In the genomic region with DNA sequence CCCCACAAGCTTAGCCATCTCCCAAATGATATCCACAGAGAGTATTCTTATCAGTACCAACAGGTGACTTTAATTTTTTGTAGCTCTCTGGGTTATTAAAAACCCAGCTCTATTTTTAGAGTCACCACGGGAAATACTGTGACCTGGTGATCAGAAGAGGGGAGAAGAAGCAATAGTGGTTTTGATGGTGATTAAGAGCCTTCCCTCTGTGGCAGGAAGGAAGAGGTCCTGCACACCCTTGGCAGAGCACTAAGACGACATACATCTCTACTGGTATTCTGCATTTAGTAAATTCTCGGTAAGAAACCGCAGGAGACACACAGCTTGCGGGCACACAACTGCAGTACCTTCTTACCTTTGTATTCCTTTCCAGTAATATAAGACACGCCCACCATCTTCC, we compare ENCODE assay signal across 28 mouse cellular contexts. TPM values are rescaled to one million over a fixed set of nuclear protein-coding genes. Genes with fewer than 3 reads are reported as not detected.
A peak's percentile ranks its signal among the peaks of the same experiment; 100 is the strongest.
DNase-seq lines count a peak whose midpoint lies in the region; ATAC-seq lines count a peak whose summit lies in the region.
"Had no signal": no experiment of that assay in that cellular context is flagged by ENCODE, and none has a peak within 500 bp of the region (broad histone marks: within the 10 kb centered on the region; RNA-seq: fewer than 3 reads in every experiment).

No protein-coding gene starts in this region.

- 0 out of 2 replicates have a peak overlapping the region, but pooled peaks have one; percentile 93 for H3K27ac ChIP-seq in brown adipose tissue, adult 24 weeks (replicated peaks; ENCODE audit: low read depth, low read length)
- no peak overlapping the region for H3K27ac ChIP-seq in forebrain, embryonic 16.5 days (ENCODE audit: low read length)
- H3K27ac ChIP-seq: embryonic facial prominence, embryonic 13.5 days; embryonic facial prominence, embryonic 15.5 days; forebrain, embryonic 10.5 days; forebrain, embryonic 12.5 days had no signal

- peak; percentile 89 for DNase-seq in 416B (ENCODE audit: low read depth)
- DNase-seq in naive thymus-derived CD4-positive, alpha-beta T cell, adult 2 months (ENCODE audit: low read depth) = peak; percentile 2
- DNase-seq in urinary bladder, postnatal 4 days (ENCODE audit: low spot score in 2 of 2) = no peak
- no peak for DNase-seq in adrenal gland, postnatal 4 days (ENCODE audit: low spot score in 2 of 2)
- DNase-seq: adrenal gland, adult 8-10 months; adrenal gland, postnatal 14 days; adrenal gland, postnatal 36 days; B cell, adult 2 months; cerebellum, adult 11 months; cerebellum, adult 2 months; cerebellum, adult 9-10 months; cerebellum, postnatal 10 days; cerebellum, postnatal 25 days; embryo, embryonic 11 days had no signal

- H3K4me2 ChIP-seq in forebrain, embryonic 16.5 days (ENCODE audit: low read length) = no peak overlapping the region
- H3K4me2 ChIP-seq: embryonic facial prominence, embryonic 13.5 days; embryonic facial prominence, embryonic 15.5 days; forebrain, embryonic 12.5 days had no signal

- H3K27me3 ChIP-seq in forebrain, embryonic 16.5 days (replicated peaks; ENCODE audit: control insufficient read depth, insufficient read depth, low read length) = no peaks in the 10 kb centered on the region
- H3K27me3 ChIP-seq: CH12.LX; embryonic facial prominence, embryonic 15.5 days; forebrain, embryonic 12.5 days had no signal

- no peaks in the 10 kb centered on the region for H3K36me3 ChIP-seq in forebrain, embryonic 16.5 days (ENCODE audit: control insufficient read depth, insufficient read depth)
- H3K36me3 ChIP-seq: embryonic facial prominence, embryonic 13.5 days; embryonic facial prominence, embryonic 15.5 days; forebrain, embryonic 10.5 days; forebrain, embryonic 12.5 days; G1E had no signal

- no peaks in the 10 kb centered on the region for H3K9me3 ChIP-seq in forebrain, embryonic 16.5 days (ENCODE audit: control insufficient read depth, low read length)
- H3K9me3 ChIP-seq: embryonic facial prominence, embryonic 13.5 days; embryonic facial prominence, embryonic 15.5 days; forebrain, embryonic 10.5 days; forebrain, embryonic 12.5 days; G1E had no signal

- H3K9ac ChIP-seq in forebrain, embryonic 16.5 days (replicated peaks; ENCODE audit: low read depth, low read length) = no peak overlapping the region
- H3K9ac ChIP-seq: embryonic facial prominence, embryonic 13.5 days; embryonic facial prominence, embryonic 15.5 days; forebrain, embryonic 12.5 days had no signal

- H3K4me1 ChIP-seq in brown adipose tissue, adult 24 weeks (ENCODE audit: control insufficient read depth, insufficient read depth, insufficient read length, low read length) = peaks cover 16% of the 10 kb centered on the region
- H3K4me1 ChIP-seq in forebrain, embryonic 16.5 days (replicated peaks; ENCODE audit: control insufficient read depth, insufficient read depth, low read length) = no peaks in the 10 kb centered on the region
- H3K4me1 ChIP-seq: embryonic facial prominence, embryonic 13.5 days; embryonic facial prominence, embryonic 15.5 days; forebrain, embryonic 12.5 days had no signal

- ATAC-seq in common myeloid progenitor, adult 5-6 weeks (replicated peaks; ENCODE audit: low read depth, poor library complexity, severe bottlenecking) = peak; percentile 63
- ATAC-seq in forebrain, embryonic 16.5 days = no peak
- ATAC-seq: activated CD4-positive, CD25-positive, alpha-beta regulatory T cell, adult 4 months; CD4-positive, CD25-positive, alpha-beta regulatory T cell, adult 4 months; forebrain, embryonic 14.5 days; Patski had no signal

- no peak overlapping the region for H3K4me3 ChIP-seq in brown adipose tissue, adult 24 weeks (ENCODE audit: insufficient read depth, low read depth, low read length)
- no peak overlapping the region for H3K4me3 ChIP-seq in forebrain, embryonic 16.5 days (replicated peaks; ENCODE audit: low read length)
- H3K4me3 ChIP-seq: embryonic facial prominence, embryonic 13.5 days; embryonic facial prominence, embryonic 15.5 days; erythroblast, embryonic 14.5 days; forebrain, embryonic 10.5 days; forebrain, embryonic 12.5 days had no signal

- WGBS in forebrain, embryonic 16.5 days = 84% methylated on average over 6 of the region's 6 CpGs

RNA-seq across cellular contexts. Expression of gene Plpp6, which starts 49.2 kb away (rescaled TPM):
- polyA plus RNA-seq in brown adipose tissue, adult 24 weeks (2012; ENCODE audit: insufficient read depth, insufficient read length, missing spikeins) = 22.9 and 32.4 TPM in 2 replicates
- 9.4 and 9.6 TPM in 2 replicates for total RNA-seq in common myeloid progenitor, adult 5-6 weeks (2017)
- total RNA-seq in adrenal gland, postnatal 4 days (2021) = 10 to 100 TPM; 22.7 to 26.9 TPM
- 8.6 and 8.9 TPM in 2 replicates for polyA plus RNA-seq in forebrain, embryonic 16.5 days (2015; fragmentation: Nextera tagmentation; extraction: Ambion mirVana)

RNA-seq across cellular contexts. Expression of gene 4430402I18Rik, which starts 53.0 kb away (rescaled TPM):
- 27.9 and 41.7 TPM in 2 replicates for polyA plus RNA-seq in brown adipose tissue, adult 24 weeks (2012; ENCODE audit: insufficient read depth, insufficient read length, missing spikeins)
- total RNA-seq in common myeloid progenitor, adult 5-6 weeks (2017) = not detected in 2 replicates
- total RNA-seq in adrenal gland, postnatal 4 days (2021) = 1 to 10 TPM; 6.3 to 6.4 TPM
- 2.5 and 3.4 TPM in 2 replicates for polyA plus RNA-seq in forebrain, embryonic 16.5 days (2015; fragmentation: Nextera tagmentation; extraction: Ambion mirVana)
- polyA plus RNA-seq: erythroblast, embryonic 14.5 days; G1E had no signal

Comparison
In these comparisons a context has a peak if more than half of its experiments do, and no peak if none do; other contexts are left out.
1. DNase-seq: peak in 416B (single experiment) and naive thymus-derived CD4-positive, alpha-beta T cell, adult 2 months (single experiment); none in urinary bladder, postnatal 4 days (0 of 2) and adrenal gland, postnatal 4 days (0 of 2).